Mouse (Mus musculus) C2C12 (cell line): Measurements from ENCODE around the gene Crygd. TPM values are rescaled to one million over a fixed set of nuclear protein-coding genes. Genes with fewer than 3 reads are reported as not detected.

ENCODE experiments used
- H3K27me3 ChIP-seq: one replicate; pipeline ENCODE4 v1.6.1; 2011; ENCODE audit not compliant: control insufficient read depth, insufficient read depth, insufficient read length
- H3K36me3 ChIP-seq: one replicate; pipeline ENCODE4 v1.6.1; 2011; ENCODE audit not compliant: control insufficient read depth, insufficient read depth
- H3K4me3 ChIP-seq: one replicate; pipeline ENCODE4 v1.5.1; 2011; ENCODE audit warnings: mild to moderate bottlenecking, control low read depth; ENCODE audit not compliant: poor library complexity, insufficient read depth, severe bottlenecking
- H3K79me2 ChIP-seq: one replicate; pipeline ENCODE4 v1.6.1; 2011; ENCODE audit not compliant: control insufficient read depth, insufficient read depth
- H3K79me3 ChIP-seq: one replicate; pipeline ENCODE4 v1.6.1; 2011; ENCODE audit warnings: low read depth, control low read depth
- H3ac ChIP-seq: one replicate; pipeline ENCODE3; 2011; ENCODE audit warnings: low read depth; ENCODE audit not compliant: control insufficient read depth, insufficient read length
- CEBPB ChIP-seq: IDR thresholded peaks from one replicate; pipeline ENCODE4 v1.6.1; 2011; ENCODE audit warnings: low read depth, mild to moderate bottlenecking, control low read depth, moderate library complexity
- CTCF ChIP-seq: IDR thresholded peaks from one replicate; pipeline ENCODE4 v1.5.1; 2011; ENCODE audit not compliant: control insufficient read depth, insufficient read depth, insufficient read length
- FOSL1 ChIP-seq: IDR thresholded peaks from one replicate; pipeline ENCODE4 v1.8.0; 2011; ENCODE audit warnings: mild to moderate bottlenecking, low read length; ENCODE audit not compliant: poor library complexity, insufficient read depth, severe bottlenecking
- MAX ChIP-seq: IDR thresholded peaks from one replicate; pipeline ENCODE4 v1.6.1; 2011; ENCODE audit warnings: mild to moderate bottlenecking, control low read depth
- MYOD1 ChIP-seq: IDR thresholded peaks from one replicate; pipeline ENCODE4 v1.6.1; 2011; ENCODE audit warnings: low read depth; ENCODE audit not compliant: control insufficient read depth, insufficient read length
- MYOG ChIP-seq: IDR thresholded peaks from one replicate; pipeline ENCODE4 v1.6.1; 2011; ENCODE audit not compliant: control insufficient read depth, insufficient read length; ENCODE audit errors: extremely low read depth
- USF1 ChIP-seq: IDR thresholded peaks from one replicate; pipeline ENCODE4 v1.6.1; 2011; ENCODE audit warnings: low read depth, mild to moderate bottlenecking, control low read depth, moderate library complexity
- long read RNA-seq, 2 experiments: library from polyadenylated mRNA; unstranded; transcript quantifications; one replicate each; pipeline ENCODE4 v2.0.0; 2019 to 2020
- polyA plus RNA-seq: library from polyadenylated mRNA; unstranded; fragments of >200 nt; fragmentation: generic; extraction: Trizol; gene quantifications from one replicate; pipeline ENCODE4 v1.2.1, GENCODE M21; 2012; ENCODE audit warnings: missing spikeins

Crygd gene
- polyA plus RNA-seq: not detected
- long read RNA-seq, experiment 1: 0 reads
- long read RNA-seq, experiment 2: 0 reads

DNA sequence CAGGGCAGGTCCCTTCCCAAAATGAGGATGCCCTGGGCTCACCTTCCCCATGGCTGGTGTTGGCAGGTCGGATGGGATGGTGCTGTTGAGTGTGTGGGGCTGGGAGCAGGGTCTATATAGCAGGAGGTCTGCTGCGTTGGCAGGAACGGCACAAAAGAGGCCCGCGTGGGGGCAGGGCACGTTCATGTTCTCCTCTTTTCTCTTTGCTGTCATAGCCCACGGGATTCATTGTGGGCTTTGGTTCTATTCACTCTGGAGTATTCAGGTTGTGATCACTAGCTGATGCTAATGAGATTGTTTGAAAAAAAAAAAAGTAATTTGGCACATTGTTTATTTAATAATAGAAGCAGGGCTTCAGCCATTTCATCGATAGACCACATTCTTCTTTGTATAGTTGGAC, at the start of gene Crygd:
TSS of gene Crygd (minus strand) at position 101 of the 400 bp plus-strand sequence.
- no peaks in the 10 kb centered on the region for H3K79me3 ChIP-seq
- no peak within 1 kb of the TSS for H3ac ChIP-seq
- no peaks in the 10 kb centered on the region for H3K27me3 ChIP-seq
- no peaks in the 10 kb centered on the region for H3K36me3 ChIP-seq
- H3K4me3 ChIP-seq: no peak within 1 kb of the TSS
- no peak for TF ChIP-seq CEBPB
- TF ChIP-seq MYOG: no peak
- TF ChIP-seq USF1: no peak
- TF ChIP-seq MAX: no peak
- TF ChIP-seq CTCF: no peak
- TF ChIP-seq FOSL1: no peak
- no peak for TF ChIP-seq MYOD1
- no peaks in the 10 kb centered on the region for H3K79me2 ChIP-seq

DNA sequence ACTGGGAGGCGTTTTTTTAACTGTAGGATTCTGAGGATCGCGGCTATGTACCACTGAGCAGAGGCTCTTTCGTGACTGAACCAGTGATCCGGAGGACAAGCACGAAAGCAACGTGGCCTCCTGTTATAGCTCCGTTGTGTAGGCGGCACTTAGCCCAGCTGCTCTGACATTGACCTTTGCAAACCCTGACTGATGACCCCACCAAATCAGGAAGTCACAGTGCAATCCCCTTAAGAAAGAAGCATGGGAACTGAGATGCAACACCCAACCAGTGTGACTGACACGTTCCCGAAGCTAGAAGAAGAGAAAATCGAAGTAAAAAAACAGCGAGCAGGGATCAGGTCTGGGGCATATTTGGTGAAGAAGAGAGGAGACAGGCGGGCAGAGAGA, 49.5 kb upstream of the Crygd start:
- Histone ChIP-seq H3ac (peak overlapping the region; percentile 59), H3K36me3 (no peaks in the 10 kb centered on the region), H3K27me3 (no peaks in the 10 kb centered on the region), H3K4me3 (no peak overlapping the region), H3K79me2 (no peaks in the 10 kb centered on the region), H3K79me3 (no peaks in the 10 kb centered on the region)
- TF ChIP-seq CEBPB (no peak), MYOG (no peak), FOSL1 (no peak), MYOD1 (no peak), MAX (no peak), CTCF (no peak), USF1 (no peak)

DNA sequence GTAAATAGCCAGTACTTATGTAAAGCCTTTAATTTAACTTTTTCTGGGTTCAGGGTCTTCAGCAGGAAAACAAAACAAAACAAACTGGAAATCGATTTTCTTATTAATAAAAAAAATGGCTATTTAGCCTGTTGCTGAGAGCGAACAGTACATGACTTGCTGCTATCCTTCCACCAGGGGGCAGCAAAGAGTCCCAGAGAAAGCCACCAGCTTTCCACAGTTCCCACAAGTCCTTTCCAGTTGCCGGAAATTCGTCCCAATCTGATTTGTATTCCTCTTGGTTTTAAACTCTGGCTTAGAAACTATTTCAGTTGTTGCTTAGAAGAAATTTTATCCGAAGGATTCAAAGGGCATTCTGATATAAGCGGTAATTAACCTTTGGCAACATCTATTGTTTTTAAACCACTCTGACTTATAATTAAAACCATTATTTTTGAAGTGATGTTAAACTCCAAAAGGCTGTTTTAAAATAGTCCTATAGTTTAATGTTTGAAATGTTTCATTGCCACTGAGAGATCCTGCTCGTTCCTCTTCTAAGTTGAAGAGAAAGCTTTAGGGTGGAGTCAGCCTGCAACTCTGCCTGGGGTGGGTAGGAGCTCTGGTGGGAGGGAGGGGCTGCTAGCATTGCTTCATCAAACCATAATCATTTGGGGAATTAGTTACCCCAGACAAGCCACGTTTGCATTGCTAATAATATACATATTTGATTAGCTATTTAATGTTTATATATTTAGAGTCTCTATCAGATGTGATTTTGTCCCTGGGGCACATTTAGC, 49.0 kb upstream of the Crygd start:
- no peak overlapping the region for H3K4me3 ChIP-seq
- TF ChIP-seq MYOD1 (no peak), CTCF (peak; percentile 26)
- no peaks in the 10 kb centered on the region for H3K79me2 ChIP-seq

DNA sequence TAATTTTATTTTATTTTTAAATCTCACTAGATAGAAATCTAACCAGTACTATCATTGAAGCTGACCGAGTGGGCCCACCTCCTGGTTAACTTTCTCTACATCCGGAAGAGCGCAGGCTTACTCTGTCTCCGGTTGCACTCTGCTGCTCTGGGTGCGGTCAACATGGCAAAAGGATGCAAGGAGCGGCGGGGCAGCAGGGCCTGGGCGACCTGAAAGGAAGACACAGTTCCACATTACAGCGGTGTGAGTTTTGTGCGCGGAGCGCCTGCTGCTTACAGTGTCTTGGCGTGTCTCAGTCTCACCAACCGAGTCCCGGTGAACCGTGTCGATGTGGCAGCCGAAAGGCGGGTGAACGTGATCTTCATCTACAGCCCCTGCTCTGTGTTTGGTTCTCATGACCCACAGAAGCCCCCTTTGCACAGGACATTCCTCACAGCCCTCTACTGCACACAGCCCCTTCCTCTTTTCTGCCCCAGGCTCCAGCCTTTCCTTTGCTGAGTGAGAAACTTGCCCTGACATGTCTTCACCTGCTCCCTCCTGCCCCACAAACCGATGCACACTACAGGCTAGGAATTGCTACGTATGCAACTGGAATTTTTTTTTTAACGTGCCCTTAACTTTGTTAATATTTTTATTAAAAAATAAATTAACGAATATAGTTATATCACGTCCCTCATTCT, 46.6 kb upstream of the Crygd start:
- H3K79me2 ChIP-seq: no peaks in the 10 kb centered on the region
- H3K27me3 ChIP-seq: no peaks in the 10 kb centered on the region
- no peak overlapping the region for H3ac ChIP-seq
- TF ChIP-seq MAX: no peak
- no peak for TF ChIP-seq CTCF
- no peak for TF ChIP-seq FOSL1
- TF ChIP-seq MYOG: no peak
- no peak for TF ChIP-seq USF1
- no peak for TF ChIP-seq CEBPB
- TF ChIP-seq MYOD1: no peak
- no peaks in the 10 kb centered on the region for H3K79me3 ChIP-seq
- H3K36me3 ChIP-seq: no peaks in the 10 kb centered on the region
- no peak overlapping the region for H3K4me3 ChIP-seq

More for the DNA sequence above, 49.0 kb upstream of the Crygd start:
- Histone ChIP-seq H3K79me3 (no peaks in the 10 kb centered on the region), H3ac (no peak overlapping the region), H3K27me3 (no peaks in the 10 kb centered on the region), H3K36me3 (no peaks in the 10 kb centered on the region)

DNA sequence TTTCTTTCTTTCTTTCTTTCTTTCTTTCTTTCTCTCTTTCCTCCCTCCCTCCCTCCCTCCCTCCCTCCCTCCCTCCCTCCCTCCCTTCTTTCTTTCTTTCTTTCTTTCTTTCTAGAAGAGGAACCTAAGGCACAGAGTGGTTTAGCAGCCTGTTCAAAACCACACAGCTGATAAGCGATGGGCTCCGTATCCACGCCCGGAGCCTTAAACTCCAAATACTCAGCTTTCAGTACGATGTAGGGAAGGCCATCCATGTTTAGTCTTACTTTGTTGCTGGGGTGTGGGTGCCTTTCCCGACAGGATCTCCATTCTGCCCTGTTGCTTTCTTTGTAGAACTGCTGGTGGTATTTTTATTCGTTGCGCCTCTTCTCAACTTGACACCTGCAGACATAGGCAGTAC, 45.9 kb upstream of the Crygd start:
- Histone ChIP-seq H3K79me3 (no peaks in the 10 kb centered on the region), H3K27me3 (no peaks in the 10 kb centered on the region), H3K4me3 (no peak overlapping the region), H3K36me3 (no peaks in the 10 kb centered on the region), H3K79me2 (no peaks in the 10 kb centered on the region), H3ac (no peak overlapping the region)
- TF ChIP-seq CEBPB: no peak
- TF ChIP-seq FOSL1: no peak

DNA sequence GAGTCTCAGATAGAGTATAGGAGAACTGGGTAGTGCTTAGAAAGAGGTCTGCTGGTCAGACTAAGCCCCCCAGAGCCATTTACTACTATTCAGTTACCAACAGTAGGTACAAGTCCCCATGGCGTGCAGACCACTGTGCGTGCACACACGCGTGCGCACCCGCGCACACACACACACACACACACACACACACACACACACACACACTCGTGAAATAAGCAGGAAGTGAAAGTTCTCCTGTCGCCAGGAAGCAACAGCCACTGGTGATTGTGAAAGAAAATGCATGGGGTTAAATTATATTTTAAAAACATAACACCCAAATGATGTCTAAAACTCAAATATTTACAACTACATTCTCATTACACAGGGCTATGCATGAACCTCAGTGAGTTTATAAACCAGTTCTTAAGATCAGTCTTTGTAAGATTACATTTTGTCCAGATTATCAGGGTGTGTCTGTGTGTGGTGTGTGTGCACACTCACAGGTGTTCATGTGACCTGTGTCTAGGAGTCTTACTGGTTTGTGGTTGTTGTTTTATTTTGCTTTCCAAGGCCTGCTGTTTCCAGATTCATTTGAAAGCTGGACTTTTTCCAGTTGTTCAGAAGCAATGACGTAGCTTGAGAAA, 44.5 kb upstream of the Crygd start:
- H3K36me3 ChIP-seq: no peaks in the 10 kb centered on the region
- H3K79me2 ChIP-seq: no peaks in the 10 kb centered on the region
- H3K27me3 ChIP-seq: no peaks in the 10 kb centered on the region
- no peak overlapping the region for H3ac ChIP-seq
- TF ChIP-seq FOSL1 (no peak), MYOD1 (no peak), MAX (no peak), CEBPB (no peak), USF1 (no peak)
- H3K79me3 ChIP-seq: no peaks in the 10 kb centered on the region
- H3K4me3 ChIP-seq: no peak overlapping the region
